Mouse (Mus musculus) ES-E14 (cell line): ENCODE results near the gene Cenpn. TPM values are rescaled to one million over a fixed set of nuclear protein-coding genes. Genes with fewer than 3 reads are reported as not detected.
A peak's percentile ranks its signal among the peaks of the same experiment; 100 is the strongest.

Experiments used
- DNase-seq: peaks from one replicate; pipeline ENCODE4 v3.0.0-alpha.2; 2013; ENCODE audit warnings: low read depth, low spot score
- H3K27ac ChIP-seq: 2 replicates; pipeline ENCODE4 v1.5.1; 2012; ENCODE audit warnings: low read depth, mild to moderate bottlenecking, low read length, moderate library complexity, mixed read lengths; ENCODE audit not compliant: poor library complexity, insufficient read depth, severe bottlenecking
- H3K36me3 ChIP-seq: 2 replicates; pipeline ENCODE4 v1.6.1; 2012; ENCODE audit warnings: mild to moderate bottlenecking, low read length, moderate library complexity, mixed read lengths; ENCODE audit not compliant: control insufficient read depth, poor library complexity, insufficient read depth, severe bottlenecking
- H3K4me1 ChIP-seq, 2 experiments: fragments of 150-350 bp in 1 of 2; sonication (generic) in 1 of 2; 2 replicates each; pipeline ENCODE4 v1.6.1; 2012; ENCODE audit warnings: low read length in 2 of 2, mild to moderate bottlenecking in 1 of 2, mixed read lengths in 1 of 2; ENCODE audit not compliant: control insufficient read depth in 2 of 2, insufficient read depth in 2 of 2, poor library complexity in 1 of 2
- H3K4me3 ChIP-seq, 2 experiments: fragments of 150-350 bp in 1 of 2; sonication (generic) in 1 of 2; 2 replicates each; pipeline ENCODE4 v1.5.1; 2012; ENCODE audit warnings: low read length in 2 of 2, low read depth in 1 of 2, mild to moderate bottlenecking in 1 of 2, mixed read lengths in 1 of 2; ENCODE audit not compliant: insufficient read depth in 1 of 2, poor library complexity in 1 of 2, severe bottlenecking in 1 of 2
- H3K9ac ChIP-seq: 2 replicates; pipeline ENCODE4 v1.6.1; 2012; ENCODE audit warnings: low read depth, mild to moderate bottlenecking, low read length, mixed read lengths; ENCODE audit not compliant: poor library complexity, insufficient read depth, severe bottlenecking
- H3K9me3 ChIP-seq: fragments of 150-350 bp; sonication (generic); 2 replicates; pipeline ENCODE4 v1.6.1; 2012; ENCODE audit warnings: low read depth, mild to moderate bottlenecking, low read length; ENCODE audit not compliant: control insufficient read depth, insufficient read depth
- CHD2 ChIP-seq: IDR thresholded peaks from 2 replicates; pipeline ENCODE4 v1.6.1; 2014; ENCODE audit warnings: mild to moderate bottlenecking, low read depth, low read length, inconsistent platforms
- HCFC1 ChIP-seq: IDR thresholded peaks from 2 replicates; pipeline ENCODE4 v1.6.1; 2012; ENCODE audit warnings: low read length, inconsistent platforms, borderline replicate concordance; ENCODE audit not compliant: insufficient read depth
- MAFK ChIP-seq: IDR thresholded peaks from 2 replicates; pipeline ENCODE4 v1.6.1; 2014; ENCODE audit warnings: mild to moderate bottlenecking, low read depth, low read length, inconsistent platforms; ENCODE audit not compliant: insufficient read depth
- ZC3H11A ChIP-seq: IDR thresholded peaks from 2 replicates; pipeline ENCODE4 v1.6.1; 2012; ENCODE audit warnings: low read depth, mild to moderate bottlenecking, inconsistent platforms, low read length, borderline replicate concordance
- ZNF384 ChIP-seq: IDR thresholded peaks from 2 replicates; pipeline ENCODE4 v1.6.1; 2012; ENCODE audit warnings: low read depth, low read length, inconsistent platforms
- in situ Hi-C, 2 experiments: fragments of 600-800 bp; cut with MboI; formaldehyde crosslinking; loops; one replicate each; pipeline ENCODE4 v1.15.1; 2025; ENCODE audit warnings: low sequenced_read_pairs in 2 of 2, inconsistent platforms in 1 of 2; ENCODE audit not compliant: unreplicated experiment in 2 of 2
- total RNA-seq: library from RNA; depleted of rRNA; stranded (reverse); fragments of 300-350 nt; gene quantifications from 2 replicates; pipeline ENCODE4 v1.2.3, GENCODE M21; 2012

Gene Cenpn
- total RNA-seq, 1 experiment = 30.2 TPM

DNA sequence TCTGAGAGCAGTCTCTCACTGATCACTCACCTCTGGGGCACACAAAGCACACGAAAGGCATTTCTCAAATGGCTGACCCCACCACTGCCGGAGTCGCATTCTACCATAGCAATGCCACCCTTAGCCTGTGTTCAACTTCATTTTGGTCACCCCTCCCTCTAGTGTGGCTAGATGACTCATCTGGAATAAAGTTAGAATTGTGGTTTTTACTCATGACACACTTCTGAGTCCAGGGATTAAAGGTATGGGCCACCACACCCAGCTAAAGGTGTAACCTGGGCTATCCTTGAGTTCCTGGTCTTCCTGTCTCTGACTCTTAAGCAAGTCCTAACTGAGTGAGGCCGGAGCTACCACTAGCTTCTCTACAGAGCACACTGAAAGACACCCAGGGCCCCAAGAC lies 15.7 kb upstream of the Cenpn start:
- Histone ChIP-seq H3K9ac (no peak overlapping the region), H3K36me3 (peaks cover 12% of the 10 kb centered on the region), H3K9me3 (peaks cover 25% of the 10 kb centered on the region), H3K4me3 (no peak overlapping the region), H3K27ac (no peak overlapping the region), H3K4me1 (no peaks in the 10 kb centered on the region)
- in situ Hi-C loops = no loop called here
- TF ChIP-seq CHD2 (no peak), MAFK (no peak), ZNF384 (no peak), ZC3H11A (no peak), HCFC1 (no peak)
- no peak for DNase-seq

DNA sequence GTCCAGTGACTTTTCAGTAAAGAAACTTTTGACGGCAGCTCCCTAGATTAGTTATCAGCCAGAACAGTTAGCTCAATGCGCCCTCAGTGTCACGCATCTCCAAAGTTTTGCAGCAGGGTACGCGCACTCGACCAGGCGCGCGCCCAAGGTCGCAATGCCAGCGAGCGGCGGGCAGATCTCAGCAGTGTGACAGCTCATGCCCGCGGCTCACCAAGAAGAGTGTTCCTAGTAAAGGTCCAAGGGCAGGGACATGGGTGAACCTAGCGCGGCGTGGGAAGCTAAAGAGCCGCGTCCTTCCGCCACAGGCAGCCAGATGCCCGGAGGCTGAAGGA lies 559 bp upstream of the Cenpn start:
- Histone ChIP-seq H3K4me1 (peaks cover 3 to 7% of the 10 kb centered on the region in 2 experiments; a peak in 1 of 4 replicates), H3K36me3 (peaks cover 9% of the 10 kb centered on the region; the same call in 1 of the 2 replicates), H3K9ac (peak overlapping the region; percentile 99), H3K4me3 (peak overlapping the region; percentile 88 to 97), H3K27ac (no peak overlapping the region), H3K9me3 (no peaks in the 10 kb centered on the region)
- in situ Hi-C loops = no loop called here
- no peak for TF ChIP-seq CHD2
- no peak for TF ChIP-seq ZNF384
- TF ChIP-seq ZC3H11A = no peak
- TF ChIP-seq HCFC1 = no peak
- TF ChIP-seq MAFK = no peak
- DNase-seq = no peak

DNA sequence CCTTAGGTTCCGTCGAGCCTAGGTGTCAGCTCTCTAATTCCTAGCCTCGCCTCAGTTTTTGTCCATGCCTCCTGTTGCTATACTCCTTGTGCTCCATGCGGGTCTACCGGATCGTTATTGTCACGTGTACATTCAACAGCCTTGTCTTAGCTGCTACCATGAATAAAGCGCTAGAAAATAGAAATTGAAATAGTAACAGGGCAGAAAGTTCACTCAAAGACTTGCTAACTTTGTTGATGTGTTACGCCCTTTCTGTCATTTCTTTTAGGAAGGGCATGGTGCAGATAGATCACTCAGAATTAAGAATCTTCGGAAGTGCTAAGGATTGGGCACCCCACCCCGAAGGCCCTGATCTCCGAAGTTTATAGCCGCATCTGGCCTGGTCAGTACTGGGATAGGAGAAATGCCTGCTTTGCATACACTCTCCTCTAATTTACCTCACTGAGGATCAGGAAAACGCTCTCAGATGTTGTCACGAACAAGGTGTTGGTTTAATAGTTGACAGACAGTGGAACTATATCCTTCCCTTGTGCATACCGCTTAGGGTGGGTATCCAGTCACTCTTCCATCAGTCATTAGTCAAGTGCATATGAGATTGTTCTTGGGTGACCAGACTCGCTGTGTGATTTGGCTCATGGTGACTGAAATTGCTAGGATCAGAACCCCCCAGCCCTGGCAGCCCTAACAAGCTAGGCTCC lies 679 bp downstream of the Cenpn start:
- TF ChIP-seq ZC3H11A = no peak
- TF ChIP-seq CHD2 = no peak
- no peak for TF ChIP-seq ZNF384
- TF ChIP-seq MAFK = no peak
- no peak for TF ChIP-seq HCFC1
- Histone ChIP-seq H3K4me3 (peak overlapping the region; percentile 88 to 97), H3K36me3 (peaks cover 10% of the 10 kb centered on the region), H3K4me1 (peaks cover 3% of the 10 kb centered on the region in 2 experiments; a peak in 1 of 4 replicates), H3K9ac (peak overlapping the region; percentile 99), H3K27ac (no peak overlapping the region), H3K9me3 (no peaks in the 10 kb centered on the region)
- DNase-seq = no peak
- in situ Hi-C loops = no loop called here

DNA sequence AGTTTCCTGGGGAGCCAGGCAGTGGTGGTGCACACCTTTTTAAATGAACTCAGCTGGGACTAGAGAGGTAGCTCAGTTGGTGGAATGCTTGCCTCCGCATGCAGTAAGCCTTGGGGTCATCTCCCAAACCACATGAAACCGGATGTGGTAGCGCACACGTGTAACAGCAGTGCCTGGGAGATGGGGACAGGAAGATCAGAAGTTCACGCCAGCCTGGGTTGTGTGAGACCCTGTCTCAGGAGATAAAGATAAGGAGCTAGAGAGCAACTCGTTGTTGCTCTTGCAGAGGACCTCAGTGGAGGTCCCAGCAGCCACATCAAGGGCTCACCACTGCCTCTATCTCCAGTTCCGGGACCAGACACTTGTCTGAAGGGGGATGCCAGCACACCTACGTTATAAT lies 2.0 kb downstream of the Cenpn start:
- no peak for DNase-seq
- no peak overlapping the region for H3K4me3 ChIP-seq
- TF ChIP-seq ZNF384 (no peak), CHD2 (no peak), ZC3H11A (no peak), MAFK (no peak), HCFC1 (no peak)
- H3K4me1 ChIP-seq = peaks cover 3 to 5% of the 10 kb centered on the region in 2 experiments; a peak in 1 of 4 replicates
- no peak overlapping the region for H3K9ac ChIP-seq
- H3K9me3 ChIP-seq = no peaks in the 10 kb centered on the region
- in situ Hi-C loops = no loop called here
- H3K36me3 ChIP-seq = peaks cover 17% of the 10 kb centered on the region
- no peak overlapping the region for H3K27ac ChIP-seq
